Mouse (Mus musculus) activated CD4-positive, CD25-positive, alpha-beta regulatory T cell, adult 4 months (primary cell): ENCODE measurements around the gene Alk. TPM values are rescaled to one million over a fixed set of nuclear protein-coding genes. Genes with fewer than 3 reads are reported as not detected.

ENCODE experiments used
- ATAC-seq: one replicate; pipeline ENCODE4 v1.8.0; 2017
- polyA plus RNA-seq, 2 experiments: library from polyadenylated mRNA; unstranded; fragments of 100-300 nt; shearing (Covaris generic); gene quantifications; one replicate each; pipeline ENCODE4 v1.2.1; 2017

The Alk gene
- polyA plus RNA-seq, 2 experiments from 2014 or later, result 0.34 TPM; not detected in 1

DNA sequence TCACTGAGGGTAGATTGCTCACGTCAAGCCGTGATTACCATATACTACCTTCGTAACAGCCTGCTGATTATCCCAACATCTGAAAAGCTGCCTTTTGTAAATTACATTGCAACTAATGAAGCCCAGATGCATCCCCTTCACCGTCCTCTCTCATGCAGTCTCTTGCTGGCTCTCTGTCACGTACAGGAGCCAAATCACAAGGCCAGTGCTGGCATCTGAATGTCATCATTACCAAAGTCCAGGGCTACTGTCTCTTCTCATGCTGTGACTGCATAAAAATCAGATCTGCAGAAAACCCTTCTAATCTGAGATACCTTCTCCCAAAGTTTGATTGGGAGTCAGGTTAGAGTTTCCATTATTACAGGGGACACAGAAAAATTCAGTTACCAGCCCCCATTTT, 351.0 kb downstream of the Alk start:
- ATAC-seq, result no peak

DNA sequence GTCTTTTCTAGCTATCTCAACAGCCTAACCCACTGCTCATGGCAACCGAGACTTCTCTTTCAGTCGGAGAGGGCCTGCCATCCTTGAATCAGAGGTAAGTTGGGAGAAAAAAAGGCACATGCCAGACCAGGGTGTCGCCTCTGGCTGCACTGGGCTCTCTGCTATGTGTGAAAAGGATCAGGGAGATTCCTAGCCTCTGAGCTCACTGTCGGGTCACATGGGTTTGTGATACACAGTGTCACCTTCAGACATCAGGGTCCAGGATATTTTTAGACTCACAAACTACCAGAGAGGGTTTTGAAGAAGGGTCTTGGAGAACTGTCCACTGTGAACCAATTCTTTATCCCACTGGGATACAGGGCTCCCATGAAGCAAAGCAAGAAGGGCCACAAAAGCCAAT, 352.9 kb downstream of the Alk start:
- no peak for ATAC-seq

DNA sequence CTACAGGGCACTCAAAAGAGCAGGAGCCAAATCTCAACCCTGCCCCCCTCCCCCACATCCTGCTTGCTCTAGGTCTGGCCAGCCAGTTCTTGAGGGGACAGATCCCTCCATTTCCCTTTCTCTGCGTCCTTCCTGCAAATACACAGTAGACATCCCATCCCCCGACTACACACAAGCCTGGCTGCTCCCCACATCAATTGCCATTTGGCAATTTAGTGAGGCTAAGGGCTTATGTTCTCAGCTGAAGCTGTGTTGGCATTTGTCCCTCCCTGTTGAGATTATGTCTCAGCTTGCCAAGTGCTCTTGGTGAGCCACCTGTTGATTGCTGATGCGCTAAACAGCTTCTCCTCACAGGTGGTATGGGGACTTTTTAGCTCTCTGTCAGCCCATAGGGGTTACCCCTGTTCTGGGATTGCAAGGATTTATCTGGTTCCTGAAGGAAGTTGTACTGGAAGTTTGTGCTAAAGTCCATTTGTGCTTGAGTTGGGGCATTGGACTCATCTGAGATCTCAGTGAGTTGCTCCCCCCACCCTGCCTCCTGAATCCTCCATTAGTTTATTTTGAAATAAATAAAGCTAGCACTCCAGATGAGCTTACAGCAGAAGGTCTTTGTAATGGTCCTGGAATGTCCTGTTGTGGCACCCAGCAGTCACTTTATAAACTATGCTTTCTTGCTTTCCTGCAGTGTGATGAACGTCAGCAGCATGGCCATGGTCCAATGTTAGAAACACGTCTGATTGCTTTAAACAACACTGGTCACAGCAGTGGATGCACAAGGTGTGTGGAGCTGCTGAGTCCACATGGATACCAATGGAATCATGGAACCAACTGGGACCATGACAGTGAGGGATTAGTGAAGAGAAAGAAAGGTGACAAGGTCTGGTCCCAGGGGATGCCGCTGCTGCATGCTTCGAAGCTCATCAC, 353.7 kb downstream of the Alk start:
- ATAC-seq, result no peak

DNA sequence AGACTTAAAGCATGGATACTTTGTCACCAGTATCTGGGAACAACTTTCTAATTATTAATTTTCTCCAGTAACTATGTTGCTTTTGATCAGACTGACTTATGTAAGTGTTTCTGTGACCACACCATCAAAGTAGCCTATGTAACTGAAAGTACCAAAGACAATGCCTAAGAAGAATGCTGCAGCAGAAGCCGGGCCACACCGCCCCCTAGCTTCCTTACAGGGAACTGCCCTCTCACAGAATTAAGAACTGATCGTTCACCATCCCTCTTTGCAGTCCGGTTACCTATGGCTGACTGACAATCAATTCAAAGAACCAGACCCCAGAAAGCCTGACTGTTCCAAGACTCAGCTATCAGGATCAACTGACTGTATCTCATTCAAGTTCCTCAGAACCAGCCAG, 362.4 kb downstream of the Alk start:
- no peak for ATAC-seq

DNA sequence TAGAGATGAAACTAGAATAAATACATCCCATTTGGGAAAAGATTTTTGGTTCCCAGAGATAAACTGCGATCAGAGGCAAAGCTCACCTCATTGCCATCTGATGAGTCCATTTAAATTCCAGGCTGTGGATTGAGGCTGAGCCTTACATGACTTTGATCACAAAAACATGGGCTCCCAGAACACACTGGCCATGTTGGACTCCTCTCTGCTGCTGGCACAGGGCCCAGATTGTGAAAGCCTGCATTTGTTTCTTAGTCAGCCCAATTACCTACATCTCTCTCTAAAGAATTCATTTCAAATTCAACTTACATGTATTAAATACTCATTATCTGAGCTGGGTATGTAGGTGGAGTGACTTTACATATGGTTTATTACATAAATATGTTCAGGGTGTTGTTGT, 367.1 kb downstream of the Alk start:
- no peak for ATAC-seq

DNA sequence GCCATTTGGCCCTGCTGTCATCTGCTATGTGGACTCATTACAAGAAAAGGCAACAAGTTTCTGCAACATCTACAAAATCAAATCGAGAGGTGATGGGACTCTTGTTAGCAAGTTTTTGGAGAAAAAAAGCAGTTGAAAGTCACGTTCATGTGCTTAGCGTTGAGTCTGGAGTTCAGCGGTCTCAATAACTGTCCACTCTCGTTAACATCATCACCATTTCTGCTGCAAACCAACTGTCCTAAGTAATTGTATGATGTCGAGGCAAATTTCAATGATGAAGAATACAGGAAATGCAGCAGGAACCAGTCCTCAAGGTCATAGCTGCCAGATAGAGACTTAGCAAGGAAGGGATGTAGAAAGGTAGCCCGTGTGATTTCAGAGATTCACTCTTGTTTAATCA, 373.5 kb downstream of the Alk start:
- ATAC-seq, result no peak

DNA sequence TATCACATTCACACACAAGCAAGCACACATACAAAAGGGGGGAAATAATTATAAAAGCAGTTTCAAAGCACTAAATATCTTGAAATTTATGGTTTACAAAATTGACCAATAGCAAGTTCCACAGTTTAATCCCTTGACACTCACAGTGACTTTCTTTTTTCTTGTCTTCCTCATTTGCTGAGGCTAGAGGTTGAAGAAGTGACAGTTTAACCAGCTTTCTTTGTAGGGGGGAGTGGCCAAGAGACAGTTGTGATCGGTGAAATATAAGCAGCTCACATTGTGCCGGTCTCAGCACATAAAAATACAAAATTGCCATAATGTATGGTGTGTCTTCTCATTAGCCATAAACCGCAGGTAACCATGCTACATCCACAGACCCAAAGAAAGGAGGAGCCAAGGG, 385.6 kb downstream of the Alk start:
- no peak for ATAC-seq

DNA sequence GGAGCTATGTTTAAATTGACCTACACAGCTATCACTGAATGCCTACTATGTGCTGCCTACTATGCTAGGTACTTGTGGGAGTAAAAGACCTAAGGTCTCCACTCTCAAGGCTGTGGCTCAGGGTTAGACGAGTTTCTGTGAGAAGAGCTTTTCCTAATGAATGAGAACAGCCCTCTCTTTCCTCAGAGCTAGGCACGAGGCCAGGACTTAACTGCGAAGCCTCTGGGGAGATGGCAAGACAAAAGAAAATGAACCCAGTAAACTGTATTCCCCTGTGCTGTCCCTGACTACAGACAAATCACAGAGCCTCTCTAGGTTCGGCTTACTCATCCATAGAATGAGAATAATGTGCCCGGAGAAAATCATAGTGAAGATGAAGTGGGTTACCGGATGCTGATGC, 406.9 kb downstream of the Alk start:
- ATAC-seq, result no peak

DNA sequence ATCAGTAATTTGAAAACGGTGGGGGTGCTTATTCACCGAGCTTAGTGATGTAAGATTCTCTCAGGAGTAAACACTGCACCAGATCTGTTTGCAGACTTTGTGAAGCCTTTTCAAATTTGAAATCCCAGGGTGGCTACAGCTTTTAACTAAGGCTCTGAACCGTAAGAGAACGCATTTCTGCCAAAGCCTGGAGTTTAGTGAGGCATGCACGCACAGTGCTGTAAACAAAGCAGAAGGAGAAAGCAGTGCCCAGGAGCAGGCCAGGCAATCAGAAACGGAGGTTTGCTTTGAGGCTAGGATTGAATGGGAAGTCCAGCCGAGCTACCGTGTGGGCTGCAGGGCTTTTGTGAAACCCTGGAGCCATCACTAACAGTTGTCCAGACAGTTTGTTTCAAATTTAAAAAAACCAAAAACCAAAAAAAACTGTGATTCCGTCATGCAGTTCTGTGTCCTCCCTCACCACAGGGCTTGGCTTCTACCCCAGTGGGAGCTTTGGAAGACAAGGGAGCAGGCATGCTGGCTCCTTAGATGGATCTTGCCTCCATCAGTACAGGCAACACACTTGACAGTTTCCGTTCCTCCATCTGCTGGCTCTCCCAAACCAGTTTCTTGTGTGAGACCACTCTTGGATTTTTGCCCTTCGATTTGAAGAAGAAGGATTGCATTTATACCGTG, 409.3 kb downstream of the Alk start:
- ATAC-seq, result no peak

DNA sequence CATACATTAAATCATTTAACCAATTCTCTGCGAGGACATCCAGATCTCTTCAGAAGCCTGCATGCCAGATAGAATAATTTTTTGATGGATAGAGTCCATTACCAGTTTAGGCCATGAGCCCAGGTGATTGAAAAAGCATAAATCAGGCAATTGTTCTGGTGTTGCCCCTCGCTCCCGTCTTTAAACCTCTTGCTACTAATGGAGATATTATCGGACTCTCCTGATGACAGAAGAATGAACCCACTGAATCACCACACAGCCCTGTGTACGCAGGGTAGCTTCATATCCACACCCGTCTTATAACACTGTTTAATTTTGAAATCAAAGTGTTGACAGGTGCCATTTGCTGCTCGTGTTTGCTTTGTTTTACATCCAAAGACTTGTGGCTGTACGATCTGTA, 413.9 kb downstream of the Alk start:
- ATAC-seq, result no peak

DNA sequence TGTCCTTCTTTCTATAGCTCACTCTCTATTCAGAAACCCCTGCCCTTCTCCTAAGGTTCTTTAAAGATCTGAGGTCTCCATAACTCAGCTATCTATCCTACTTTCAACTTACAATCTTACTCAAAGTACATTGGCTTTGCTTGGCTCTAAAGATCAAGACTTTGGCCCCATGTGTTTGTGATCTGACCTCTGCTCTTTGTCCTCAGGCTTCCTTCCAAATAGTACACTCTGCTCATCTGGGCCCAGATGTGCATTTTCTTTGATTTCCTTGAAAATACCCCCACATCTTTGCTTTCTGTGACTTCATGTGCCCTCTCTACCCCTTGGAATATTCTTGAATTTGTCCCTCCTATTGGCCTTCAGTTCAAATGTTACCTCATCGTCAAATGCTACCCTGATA, 417.4 kb downstream of the Alk start:
- no peak for ATAC-seq

DNA sequence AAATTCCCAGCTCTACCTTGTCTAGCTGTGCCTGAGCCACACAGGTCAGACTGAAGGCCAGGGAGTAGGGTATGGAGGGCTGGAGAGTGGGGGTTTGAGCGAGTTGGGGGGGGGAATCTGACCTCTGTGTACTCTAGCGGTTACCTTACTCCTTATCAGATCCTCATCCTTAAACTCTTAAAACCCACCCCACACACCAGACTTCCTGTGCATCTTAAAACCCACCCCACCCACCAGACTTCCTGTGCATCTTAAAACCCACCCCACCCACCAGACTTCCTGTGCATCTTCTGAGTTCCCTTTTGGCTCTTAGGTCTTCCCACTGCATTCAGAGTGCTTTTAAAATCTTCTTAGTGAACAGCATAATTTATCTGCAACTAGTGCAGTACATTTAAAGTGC, 422.0 kb downstream of the Alk start:
- no peak for ATAC-seq

DNA sequence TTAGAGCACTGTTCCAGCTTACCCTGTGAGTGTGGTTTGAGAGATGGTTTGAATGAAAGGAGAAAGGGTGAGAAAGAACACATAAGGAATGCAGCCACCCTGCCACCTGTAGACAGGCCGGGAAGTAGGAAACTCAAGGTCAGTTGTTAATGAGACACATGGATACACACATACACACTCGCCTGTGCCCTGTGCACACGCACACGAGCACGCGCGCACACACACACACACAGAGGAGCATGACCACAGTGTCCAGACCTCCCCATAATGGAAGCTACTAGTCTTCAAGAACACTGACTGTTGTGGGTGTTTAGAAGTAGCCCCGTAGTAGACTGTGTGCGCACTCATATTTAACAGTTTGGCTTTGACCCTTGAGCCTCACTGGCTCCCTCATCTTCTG, 424.2 kb downstream of the Alk start:
- no peak for ATAC-seq

DNA sequence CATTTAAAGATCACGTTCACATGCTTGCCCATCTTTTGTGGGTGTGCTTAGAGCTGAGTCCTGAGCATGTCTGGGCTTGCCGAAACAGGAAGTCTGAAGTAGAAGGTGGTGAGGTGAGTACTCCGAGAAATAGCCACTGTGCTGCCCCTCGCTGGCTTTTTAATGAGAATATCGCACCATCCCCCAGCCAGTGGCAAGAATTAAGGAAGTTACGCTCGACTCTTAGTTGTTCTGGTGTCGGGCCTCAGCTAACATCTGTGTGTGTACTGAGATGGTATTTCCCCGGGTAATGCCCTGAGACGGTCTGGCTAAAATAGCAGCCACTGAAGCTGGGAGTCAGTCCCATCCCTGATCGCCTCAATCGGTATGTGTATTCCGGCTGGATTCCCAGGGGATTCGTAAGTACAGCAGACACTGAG, 424.7 kb downstream of the Alk start:
- no peak for ATAC-seq

DNA sequence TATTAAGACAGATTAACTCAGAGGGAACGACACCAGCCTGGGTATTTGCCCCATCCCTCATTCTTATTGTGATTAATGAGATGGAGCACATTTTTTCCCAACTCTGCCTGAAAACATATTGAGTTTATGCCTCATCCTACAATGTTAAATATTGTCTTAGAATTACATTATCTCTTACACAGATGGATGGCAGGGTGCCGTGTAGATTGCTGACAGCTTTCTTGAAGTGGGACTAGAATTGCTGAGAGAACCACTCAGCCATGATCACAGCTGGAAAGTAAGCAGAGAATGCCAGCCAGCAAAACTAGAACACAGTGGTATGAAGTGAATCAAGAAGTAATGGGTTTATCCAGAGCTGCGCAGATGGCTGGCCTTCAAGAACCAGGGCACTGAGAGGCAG, 430.6 kb downstream of the Alk start:
- ATAC-seq, result no peak

DNA sequence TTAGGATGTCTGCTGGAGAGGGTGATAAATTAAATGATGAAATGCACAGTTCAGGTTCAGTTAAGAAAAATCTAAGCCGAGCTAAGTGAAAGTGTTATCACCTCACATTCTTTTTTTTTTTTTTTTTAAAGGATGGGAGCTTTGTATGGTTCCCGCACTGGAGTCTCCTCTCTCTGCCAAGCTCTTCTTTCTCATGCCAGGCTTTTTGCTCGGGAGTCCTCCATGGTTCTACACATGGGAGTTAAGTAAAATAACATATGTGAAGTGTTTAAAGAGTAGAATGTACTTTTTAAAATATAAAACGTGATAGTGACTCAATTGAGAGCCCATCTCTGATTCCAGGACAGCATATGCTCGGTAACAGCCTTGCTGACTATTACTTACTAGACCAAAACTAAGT, 436.3 kb downstream of the Alk start:
- no peak for ATAC-seq

DNA sequence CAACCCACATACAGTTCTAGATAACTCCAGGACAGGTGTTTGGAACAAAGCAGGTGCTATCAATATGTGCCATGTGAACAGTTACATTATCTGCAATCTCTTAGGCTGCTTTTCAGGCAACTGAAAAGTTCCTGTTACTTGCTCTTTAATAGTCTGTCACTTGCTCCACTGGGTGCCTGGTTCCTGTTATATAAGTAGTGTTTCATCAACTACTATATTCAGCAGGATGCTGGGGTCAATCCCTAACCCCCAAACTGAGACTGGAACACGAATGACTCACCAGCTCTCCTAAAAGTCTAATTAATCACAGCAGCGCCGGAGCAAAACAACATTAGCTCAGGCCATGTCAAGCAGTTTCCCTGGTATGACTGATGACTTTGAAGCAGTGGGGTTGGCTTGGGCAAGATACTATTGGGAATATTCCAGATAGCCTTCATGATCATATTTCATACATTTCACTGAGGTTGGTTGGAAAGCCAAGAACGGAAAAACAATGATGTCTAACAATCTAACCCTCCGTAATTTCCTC, 445.5 kb downstream of the Alk start:
- no peak for ATAC-seq

DNA sequence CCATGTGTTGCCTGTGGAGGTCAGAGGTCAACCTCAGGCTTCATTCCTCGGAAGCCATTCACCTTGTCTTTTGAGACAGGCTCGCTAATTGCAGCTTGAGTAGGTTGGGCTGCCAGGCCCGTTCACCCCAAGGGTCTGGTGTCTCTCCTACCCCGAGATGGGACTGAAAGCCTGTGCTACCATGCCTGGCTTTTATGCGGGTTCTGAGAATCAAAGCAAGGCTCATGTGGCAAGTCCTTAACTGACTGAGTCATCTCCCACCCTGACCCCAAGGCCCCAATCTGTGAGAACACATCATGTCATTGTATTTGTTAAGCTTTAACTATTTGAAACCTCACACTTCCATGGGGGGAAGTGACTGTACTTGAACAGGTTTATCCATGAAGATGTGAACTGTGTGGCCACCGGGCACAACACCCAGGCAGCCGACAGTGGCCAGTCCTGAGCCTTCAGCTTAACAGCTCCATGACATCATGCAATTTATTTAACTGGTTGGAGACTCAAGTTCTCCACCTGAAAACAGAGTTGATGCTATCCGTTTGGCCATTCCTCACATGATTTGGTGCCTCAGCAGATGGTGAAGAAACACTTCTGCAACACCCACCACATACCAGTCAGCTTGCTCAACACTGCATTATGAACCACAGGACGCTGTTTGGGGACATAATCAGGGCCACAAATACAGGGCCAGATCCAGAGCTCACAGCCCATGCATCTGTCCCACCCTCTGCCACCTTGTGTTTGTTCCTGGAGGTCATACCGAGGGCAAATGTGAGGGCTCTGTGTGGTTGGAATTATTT, 446.4 kb downstream of the Alk start:
- ATAC-seq, result no peak

DNA sequence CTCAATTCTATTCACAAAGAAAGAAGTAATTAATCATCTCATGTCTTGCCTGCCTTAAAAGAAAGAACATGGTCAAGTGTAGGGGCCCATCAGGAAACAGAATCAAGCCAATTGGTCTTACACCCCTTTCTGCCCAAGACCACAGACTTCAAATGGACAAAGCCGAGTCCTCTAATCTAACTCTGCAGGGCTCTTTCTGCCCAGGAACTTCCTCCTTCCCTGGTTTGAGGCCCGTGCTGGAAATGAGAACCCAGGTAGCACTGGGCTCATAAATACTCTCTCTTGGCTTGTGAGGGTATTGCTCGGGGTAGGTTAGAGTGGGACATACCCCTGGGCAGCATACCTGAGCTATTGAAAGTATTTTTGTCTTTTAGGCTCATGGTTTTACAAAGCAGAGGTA, 451.4 kb downstream of the Alk start:
- ATAC-seq, result no peak

DNA sequence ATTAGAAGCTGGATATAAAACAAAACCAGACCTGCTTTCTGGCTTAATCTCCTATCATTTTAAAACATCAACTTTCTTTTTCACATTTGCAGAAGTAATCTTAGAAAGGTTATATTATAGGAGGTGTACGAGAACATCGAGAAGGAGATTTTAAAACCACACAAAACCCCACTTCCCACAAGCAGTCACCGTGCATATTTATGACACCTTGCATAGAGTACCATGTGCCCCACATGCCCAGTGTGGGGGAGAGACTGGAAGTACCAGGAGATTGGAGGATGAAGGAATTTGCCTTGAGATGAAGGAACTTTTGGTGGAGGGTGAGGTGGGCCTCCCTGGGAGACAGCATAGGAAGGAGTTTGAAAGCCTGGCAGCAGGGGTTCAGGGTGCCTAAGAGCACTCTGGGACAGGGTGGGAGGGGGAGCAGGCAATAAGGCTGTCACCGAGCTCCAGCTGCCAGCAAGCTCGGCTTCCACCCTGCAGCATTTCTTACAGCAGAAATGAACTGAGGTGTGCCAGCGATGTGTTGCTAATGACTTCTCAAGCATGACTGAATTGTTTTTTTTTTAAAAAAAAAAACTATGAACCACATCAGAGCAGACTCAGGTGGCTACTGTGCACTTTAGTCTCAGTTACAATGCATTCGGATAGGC, 459.4 kb downstream of the Alk start:
- ATAC-seq, result no peak

DNA sequence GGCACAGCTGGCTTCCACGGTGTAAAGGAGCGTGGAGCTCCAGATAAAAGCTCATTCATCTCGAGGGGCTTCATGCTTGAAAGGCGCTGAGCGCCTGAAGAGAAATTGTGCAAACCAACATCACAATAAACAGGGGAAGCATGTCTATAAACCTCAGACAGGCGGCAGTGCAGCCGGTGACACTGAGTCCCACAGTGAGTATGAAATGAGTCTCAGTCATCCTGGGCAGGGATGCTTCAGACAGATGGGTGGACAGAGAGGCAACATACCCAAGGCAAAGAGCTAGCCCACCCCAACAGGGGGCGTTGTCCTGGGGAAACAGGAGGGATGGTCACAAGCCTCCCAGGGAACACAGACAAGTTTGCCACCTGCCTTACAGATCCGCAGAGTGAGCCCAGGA, 460.0 kb downstream of the Alk start:
- ATAC-seq, result no peak

DNA sequence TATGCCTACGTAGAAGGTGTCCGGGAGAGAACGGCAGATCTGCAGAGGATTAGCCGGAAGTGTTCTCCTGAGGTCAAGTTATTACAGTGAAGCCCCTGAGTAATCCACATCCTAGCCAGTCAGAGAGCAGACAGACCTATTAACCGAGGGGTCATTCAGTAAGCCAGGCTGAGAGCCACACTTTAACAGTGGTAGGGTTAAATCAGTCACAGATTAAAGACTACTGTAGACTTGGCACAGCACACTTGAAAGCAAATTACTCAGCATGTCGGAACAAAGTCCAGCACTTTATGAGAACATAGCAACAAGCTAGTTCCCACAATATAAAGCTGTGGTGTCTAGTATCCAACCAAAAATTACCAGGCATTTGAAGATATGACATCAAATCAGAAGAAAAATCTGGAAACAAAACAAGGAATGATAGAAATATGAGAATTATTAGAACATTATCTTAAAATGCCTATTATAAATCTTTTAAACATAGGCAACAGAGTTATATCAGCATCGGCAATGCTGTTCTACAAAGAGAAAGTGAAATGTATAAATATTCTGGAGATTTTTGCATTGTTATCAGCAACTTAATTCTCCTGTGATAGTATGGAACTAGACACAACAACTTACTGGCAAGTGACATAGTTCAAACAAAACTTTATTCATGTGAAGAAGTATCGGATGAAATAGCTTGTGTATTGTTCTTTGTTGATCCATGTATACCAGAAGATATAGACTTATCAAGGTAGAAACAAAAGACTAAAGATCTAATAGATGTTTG, 472.1 kb downstream of the Alk start:
- ATAC-seq, result no peak
